Mouse (Mus musculus): ENCODE results near the gene A730071L15Rik.

Gene A730071L15Rik

DNA sequence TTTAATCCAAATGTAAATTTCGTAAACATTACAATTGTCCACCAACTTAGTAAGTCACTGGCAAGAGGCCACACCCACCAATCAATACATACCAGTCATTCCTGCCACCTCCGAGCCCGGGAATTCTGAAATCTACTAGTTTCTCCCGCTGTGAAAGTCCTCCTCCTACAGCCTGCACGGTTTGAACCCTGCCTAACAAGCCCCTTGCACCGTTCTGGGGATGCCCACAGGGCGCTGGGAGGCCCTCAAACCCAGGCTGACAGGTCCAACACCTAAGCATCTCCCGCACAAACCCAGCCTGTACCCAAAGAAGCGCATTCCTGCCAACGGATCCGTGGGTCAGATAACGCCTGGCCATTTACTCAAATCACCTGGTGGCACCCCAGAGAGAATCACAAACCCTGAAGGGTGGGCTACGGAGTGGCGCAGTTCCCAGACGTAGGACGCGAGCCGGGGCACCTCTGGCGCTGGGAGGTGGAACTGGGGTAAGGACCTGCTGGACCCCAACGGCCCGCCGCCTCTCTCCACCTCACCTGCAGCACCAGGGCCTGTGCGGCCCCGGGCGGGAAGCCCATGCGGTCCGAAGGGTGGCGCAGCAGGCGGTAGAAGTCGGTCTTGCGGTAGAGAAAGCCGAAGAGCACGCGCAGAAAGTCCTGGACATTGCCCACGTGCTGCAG is at the start of gene A730071L15Rik:
Gene A730071L15Rik, plus strand, starts transcription at position 620 of the 677 bp plus-strand sequence.
- DNase-seq (ENCODE audit: low read depth): no peak

- peak; percentile 53 for DNase-seq (ENCODE audit: low read depth)
Measured at GRCm38 (mm10) chr11:6152864-6153263, 47.0 kb upstream of the A730071L15Rik start.

DNA sequence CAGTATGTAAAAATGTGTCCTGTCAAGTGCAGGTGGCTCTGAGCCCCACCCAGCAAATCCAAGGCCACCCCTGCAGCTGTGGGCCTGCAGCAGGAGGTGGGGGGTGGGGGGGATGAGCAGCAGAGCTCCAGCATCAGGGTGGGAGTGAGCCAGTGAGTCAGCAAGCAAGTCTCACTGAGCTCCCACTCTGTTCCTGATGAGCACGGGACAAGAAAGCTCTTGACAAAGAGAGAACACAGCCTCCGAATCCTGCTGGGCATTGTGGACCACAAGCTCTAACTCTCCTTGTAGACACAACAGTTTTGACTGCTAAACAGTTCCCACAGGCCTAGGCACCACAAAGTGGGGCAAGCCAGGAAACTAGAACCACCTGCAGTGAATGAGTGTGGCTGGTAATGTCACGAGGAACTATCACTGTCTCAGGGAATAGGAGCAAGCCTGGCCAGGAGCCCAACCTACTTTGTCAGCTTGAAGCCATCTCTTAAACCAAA is 45.6 kb upstream of the A730071L15Rik start:
- DNase-seq (ENCODE audit: low read depth): no peak

DNA sequence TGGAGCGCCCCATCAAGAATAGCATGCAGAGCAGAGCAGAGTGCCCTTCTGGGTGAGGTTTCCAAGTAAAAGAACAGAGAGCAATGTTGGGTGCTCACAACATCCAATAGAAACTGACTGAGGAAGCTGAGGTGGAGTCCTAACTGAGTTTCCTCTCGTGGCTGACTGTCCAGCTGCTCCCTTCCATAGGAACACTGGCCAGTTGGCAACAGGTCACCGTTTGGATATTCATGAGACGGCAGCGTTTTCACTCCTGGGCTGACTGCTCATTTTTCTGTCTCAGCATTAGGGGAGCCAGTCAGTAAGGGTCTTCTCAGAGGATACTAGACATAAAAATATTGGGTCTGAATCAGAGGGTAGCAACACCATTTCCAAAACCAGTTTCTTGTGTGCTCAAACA is 43.2 kb upstream of the A730071L15Rik start:
- DNase-seq (ENCODE audit: low read depth): no peak

DNA sequence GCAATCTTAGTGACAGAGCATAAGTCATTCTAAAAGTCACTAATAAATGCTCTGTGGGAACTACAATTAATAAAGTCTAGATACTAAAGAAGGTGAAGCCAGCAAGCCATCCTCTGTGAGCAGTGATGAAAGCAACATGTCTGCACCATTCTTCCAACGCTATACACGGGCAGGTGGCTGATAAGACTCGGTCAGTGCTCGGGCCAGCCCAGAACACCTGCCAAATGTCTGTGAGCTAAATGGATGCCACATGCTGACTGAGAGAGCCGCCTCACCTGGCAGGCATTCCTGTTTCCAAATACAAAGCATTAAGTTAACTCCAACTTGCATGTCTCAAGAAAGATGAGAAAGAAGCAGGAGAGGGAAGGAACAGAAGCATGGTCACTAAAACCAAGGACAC is 42.7 kb upstream of the A730071L15Rik start:
- no peak for DNase-seq (ENCODE audit: low read depth)

DNA sequence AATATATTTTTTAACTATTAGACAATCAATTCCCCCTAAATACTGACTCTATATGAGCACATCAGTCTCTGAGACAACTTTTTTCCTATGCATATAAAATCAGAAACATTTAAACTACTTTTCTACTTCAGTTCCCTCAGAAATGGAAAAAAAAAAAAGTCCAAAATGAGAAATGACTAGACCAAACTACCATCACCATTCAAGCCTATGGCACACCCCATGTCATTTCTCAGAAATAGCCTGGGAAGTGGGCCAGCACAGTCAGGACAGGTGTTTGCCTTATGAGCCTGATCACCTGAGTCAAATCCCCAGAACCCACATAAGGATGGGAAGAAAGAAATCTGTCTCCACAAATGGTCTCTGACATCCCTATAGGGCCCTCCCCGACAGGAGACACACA is 41.3 kb upstream of the A730071L15Rik start:
- no peak for DNase-seq (ENCODE audit: low read depth)

GRCm38 (mm10) chr11:6159704-6160275 is 40.0 kb upstream of the A730071L15Rik start:
- DNase-seq (ENCODE audit: low read depth): no peak

DNA sequence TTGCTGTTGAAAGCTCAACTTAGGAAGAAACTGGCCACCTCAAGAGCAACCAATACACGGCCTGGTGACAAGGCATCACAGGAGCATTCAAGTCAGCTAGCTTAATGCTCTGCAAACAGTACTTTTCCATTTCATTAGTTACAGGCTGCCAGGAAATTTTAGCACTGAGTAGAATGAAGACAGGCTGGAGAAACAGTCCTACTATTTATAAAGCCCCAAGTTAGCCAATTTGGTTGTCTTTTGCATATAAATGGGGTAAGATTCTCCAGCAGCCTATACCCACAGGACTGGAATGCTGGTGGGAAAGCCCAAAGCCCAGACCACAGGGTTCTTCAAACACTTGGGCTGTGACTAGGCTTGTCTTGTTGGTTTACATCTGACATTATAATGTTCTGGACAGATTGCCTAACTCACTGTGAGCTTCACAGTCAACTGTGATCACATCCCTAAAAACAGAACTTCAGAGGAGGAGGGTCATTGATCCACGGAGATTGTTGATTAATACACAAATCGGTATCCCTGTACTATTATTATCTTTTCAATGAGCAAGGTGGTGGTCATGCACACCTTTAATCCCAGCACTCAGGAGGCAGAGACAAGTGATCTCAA is 39.1 kb upstream of the A730071L15Rik start:
- DNase-seq (ENCODE audit: low read depth): no peak

GRCm38 (mm10) chr11:6161549-6161948 is 38.3 kb upstream of the A730071L15Rik start:
- no peak for DNase-seq (ENCODE audit: low read depth)

DNA sequence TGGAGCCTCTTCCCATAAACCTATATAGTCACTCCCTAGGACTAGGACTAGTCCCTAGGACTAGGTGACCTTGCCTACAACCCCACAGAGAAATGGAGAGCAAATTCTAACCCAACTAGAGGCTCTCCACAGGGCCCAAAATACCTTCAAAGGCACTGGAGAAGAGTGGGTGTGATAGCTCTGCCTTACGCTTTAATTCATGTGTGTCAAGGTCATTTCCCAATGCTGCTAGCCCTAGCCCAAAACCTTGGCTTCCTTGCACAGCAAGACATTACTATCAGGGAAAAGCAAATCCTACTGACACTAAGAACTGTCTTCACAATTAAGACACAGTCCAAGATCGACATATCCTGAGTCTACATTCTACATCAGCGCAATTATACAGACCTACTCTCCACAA is 36.8 kb upstream of the A730071L15Rik start:
- DNase-seq (ENCODE audit: low read depth): no peak

DNA sequence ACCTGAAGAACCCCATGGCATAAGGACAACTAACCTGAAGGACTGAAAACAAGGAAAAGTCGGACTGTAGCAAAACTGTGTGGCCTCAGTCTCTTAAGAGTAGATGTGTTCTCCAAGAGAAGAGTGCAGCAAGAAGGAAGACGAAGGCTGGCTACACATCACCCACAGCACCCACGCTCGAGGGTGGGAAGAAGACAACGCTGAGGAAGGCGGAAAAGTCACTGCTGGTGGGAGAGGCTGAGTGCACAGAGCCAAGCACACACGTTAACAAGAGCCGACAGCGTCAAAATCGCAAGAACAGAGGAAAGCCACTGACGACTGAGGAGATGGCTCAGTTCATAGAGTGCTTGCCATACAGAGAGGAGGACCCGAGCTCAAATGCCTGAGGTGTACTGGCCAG is 36.1 kb upstream of the A730071L15Rik start:
- DNase-seq (ENCODE audit: low read depth): no peak

- DNase-seq (ENCODE audit: low read depth): no peak
Measured at GRCm38 (mm10) chr11:6164781-6165180, 35.0 kb upstream of the A730071L15Rik start.

GRCm38 (mm10) chr11:6165391-6166081 is 34.3 kb upstream of the A730071L15Rik start:
- no peak for DNase-seq (ENCODE audit: low read depth)

- DNase-seq (ENCODE audit: low read depth): no peak
Measured at GRCm38 (mm10) chr11:6166351-6166750, 33.5 kb upstream of the A730071L15Rik start.

- DNase-seq (ENCODE audit: low read depth): no peak
Measured at GRCm38 (mm10) chr11:6169041-6169663, 30.7 kb upstream of the A730071L15Rik start.

DNA sequence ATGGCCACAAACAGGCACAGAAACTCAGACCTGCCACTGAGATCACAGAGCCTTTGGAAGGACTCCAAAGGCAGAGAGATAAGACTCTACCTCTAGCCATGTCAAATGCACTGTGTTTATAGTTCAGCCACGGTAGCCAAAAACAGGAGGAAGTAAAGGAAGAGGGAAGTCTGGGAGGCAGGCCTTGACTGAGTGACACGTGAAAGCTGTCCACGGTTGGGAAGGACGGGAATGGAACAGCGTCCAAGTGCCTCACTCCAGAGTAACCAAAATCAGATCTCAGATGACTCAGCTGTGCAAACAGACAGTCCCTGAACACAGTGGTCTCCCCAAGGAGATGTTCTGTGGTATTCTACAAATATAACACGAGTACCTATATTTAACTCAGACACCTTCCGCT is 25.1 kb upstream of the A730071L15Rik start:
- DNase-seq (ENCODE audit: low read depth): no peak

DNA sequence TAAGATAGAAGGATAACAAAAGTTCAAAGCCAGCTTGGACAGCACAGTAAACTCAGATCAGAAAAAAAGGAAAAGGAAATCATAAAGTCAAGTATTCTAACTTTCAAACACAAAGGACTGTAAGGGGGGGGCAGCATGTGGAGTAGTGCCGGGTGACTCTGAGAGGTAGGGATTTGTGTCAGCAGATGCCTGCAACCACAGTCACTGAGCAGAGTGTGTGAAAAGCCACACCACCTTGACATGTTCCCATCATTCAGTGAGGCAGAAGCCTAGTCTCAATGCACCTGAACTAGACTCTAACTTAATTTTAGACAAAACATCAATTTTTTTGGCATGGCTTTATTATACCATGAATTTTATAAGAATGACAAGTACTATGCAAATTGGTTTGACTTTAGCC is 24.3 kb upstream of the A730071L15Rik start:
- no peak for DNase-seq (ENCODE audit: low read depth)

DNA sequence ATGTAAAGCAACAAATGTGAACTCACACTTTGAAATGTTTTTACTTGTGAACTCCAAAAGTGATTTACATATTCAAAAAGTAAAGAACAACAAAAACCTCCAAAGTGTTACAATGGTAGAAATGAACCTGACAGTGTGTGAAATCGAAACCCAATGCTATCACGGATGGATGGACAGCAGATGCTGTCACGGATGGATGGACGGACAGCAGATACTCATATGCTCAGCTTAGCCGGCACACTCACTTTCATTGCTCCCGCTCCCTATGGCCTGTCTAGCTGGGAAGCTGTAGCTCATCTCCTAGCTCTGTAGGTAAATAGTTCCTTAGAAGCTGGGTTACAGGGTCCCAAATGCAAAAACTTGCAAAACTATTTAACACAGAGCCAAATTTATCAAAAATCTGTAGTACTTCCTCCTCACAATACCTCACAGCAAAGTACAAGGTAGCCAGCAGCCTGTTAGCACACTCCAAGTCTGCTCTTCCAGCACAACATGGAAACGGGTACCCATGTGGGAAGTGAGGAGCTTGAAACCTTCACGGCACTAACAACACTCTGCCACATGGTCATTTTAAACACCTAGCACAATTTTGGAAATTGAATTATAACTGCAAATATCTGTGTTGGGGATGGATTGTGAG is 21.9 kb upstream of the A730071L15Rik start:
- DNase-seq (ENCODE audit: low read depth): no peak

- peak; percentile 75 for DNase-seq (ENCODE audit: low read depth)
Measured at GRCm38 (mm10) chr11:6178673-6179166, 21.1 kb upstream of the A730071L15Rik start.

DNA sequence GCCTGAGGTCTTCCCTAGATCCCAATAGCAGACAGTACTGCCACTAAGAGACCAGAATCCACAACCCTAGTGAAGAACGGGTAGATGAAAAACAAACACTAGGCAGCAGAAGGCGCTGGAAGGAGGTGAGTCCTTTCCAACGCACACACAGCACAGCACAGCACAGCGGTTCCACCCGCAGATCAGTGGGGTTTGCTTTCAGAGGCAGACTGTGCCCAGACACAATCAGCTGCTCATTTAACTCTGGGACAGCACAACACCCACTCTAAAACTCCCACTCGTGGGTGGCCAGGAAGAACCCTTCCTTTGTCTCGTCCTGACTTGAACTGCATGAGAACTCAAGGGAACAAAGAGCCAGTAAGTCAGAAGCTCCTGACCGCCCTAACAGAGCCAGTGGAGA is 20.6 kb upstream of the A730071L15Rik start:
- DNase-seq (ENCODE audit: low read depth): no peak

GRCm38 (mm10) chr11:6180811-6181399 is 18.9 kb upstream of the A730071L15Rik start:
- DNase-seq (ENCODE audit: low read depth): peak; percentile 74

Measured in naive thymus-derived CD4-positive, alpha-beta T cell, adult 2 months (primary cell).